Mouse (Mus musculus): ENCODE data around the gene Usp20. TPM values are rescaled to one million over a fixed set of nuclear protein-coding genes. Genes with fewer than 3 reads are reported as not detected.
"Not testable (repeated sequence)": the region's sequence is repeated elsewhere in the genome, so short reads cannot be mapped to it uniquely, and the experiment has no call there.

The Usp20 gene
- 10 to 100 TPM; 11.6 to 13.1 TPM for total RNA-seq (2021)
- long read RNA-seq, experiment 1, full-length matches to known transcripts, result 8 of 17 reads
- long read RNA-seq, experiment 1, partial matches to known transcripts, result 1 of 17 reads
- long read RNA-seq, experiment 1, other reads (novel, unspliced or antisense), result 8 of 17 reads
- long read RNA-seq, experiment 2, full-length matches to known transcripts, result 20 of 32 reads
- long read RNA-seq, experiment 2, partial matches to known transcripts, result 7 of 32 reads
- long read RNA-seq, experiment 2, other reads (novel, unspliced or antisense), result 5 of 32 reads

GRCm38 (mm10) chr2:30981790-30982513 lies at the start of gene Usp20, which contains the start of gene BC005624:
Usp20 (plus strand) TSS chr2:30982279.
BC005624 (minus strand) TSS chr2:30982201.
- peak; percentile 99 for DNase-seq
- intact Hi-C loops (cut with DNase I; ENCODE audit: low total_unique reads), result no loop called here

GRCm38 (mm10) chr2:30933032-30933431 lies 49.0 kb upstream of the Usp20 start:
- intact Hi-C loops (cut with DNase I; ENCODE audit: low total_unique reads), result no loop called here
- DNase-seq, result no peak

GRCm38 (mm10) chr2:30933917-30934450 lies 48.1 kb upstream of the Usp20 start:
- intact Hi-C loops (cut with DNase I; ENCODE audit: low total_unique reads), result loop anchor here (2.0 kb wide), 1 partner anchor 43 kb away; no protein-coding TSS in a partner anchor
- DNase-seq, result peak; percentile 73

GRCm38 (mm10) chr2:30936808-30937207 lies 45.3 kb upstream of the Usp20 start:
- DNase-seq, result no peak
- intact Hi-C loops (cut with DNase I; ENCODE audit: low total_unique reads), result loop anchor here (5.0 kb wide), 1 partner anchor 110 kb away; no protein-coding TSS in a partner anchor

GRCm38 (mm10) chr2:30937731-30938130 lies 44.3 kb upstream of the Usp20 start:
- intact Hi-C loops (cut with DNase I; ENCODE audit: low total_unique reads), result loop anchor here (5.0 kb wide), 1 partner anchor 110 kb away; no protein-coding TSS in a partner anchor
- DNase-seq, result no peak

- intact Hi-C loops (cut with DNase I; ENCODE audit: low total_unique reads), result loop anchor here (5.0 kb wide), 1 partner anchor 111 kb away; no protein-coding TSS in a partner anchor
These were observed 43.5 kb upstream of the Usp20 start for GRCm38 (mm10) chr2:30938574-30938991.

GRCm38 (mm10) chr2:30941586-30941985 lies 40.5 kb upstream of the Usp20 start:
- intact Hi-C loops (cut with DNase I; ENCODE audit: low total_unique reads), result loop anchor here (10.0 kb wide), 1 partner anchor 507 kb away; no protein-coding TSS in a partner anchor
- no peak for DNase-seq

More at GRCm38 (mm10) chr2:30938574-30938991, 43.5 kb upstream of the Usp20 start:
- no peak for DNase-seq

- not testable (repeated sequence) for DNase-seq
- intact Hi-C loops (cut with DNase I; ENCODE audit: low total_unique reads), result loop anchor here (10.0 kb wide), 1 partner anchor 507 kb away; no protein-coding TSS in a partner anchor
These were observed 40.0 kb upstream of the Usp20 start for GRCm38 (mm10) chr2:30942116-30942515.

GRCm38 (mm10) chr2:30942603-30943011 lies 39.5 kb upstream of the Usp20 start:
- peak; percentile 37 for DNase-seq
- intact Hi-C loops (cut with DNase I; ENCODE audit: low total_unique reads), result loop anchor here (10.0 kb wide), 1 partner anchor 508 kb away; no protein-coding TSS in a partner anchor

- intact Hi-C loops (cut with DNase I; ENCODE audit: low total_unique reads), result no loop called here
These were observed 29.6 kb upstream of the Usp20 start for GRCm38 (mm10) chr2:30952457-30952823.

GRCm38 (mm10) chr2:30952824-30953490 lies 29.1 kb upstream of the Usp20 start, which contains the start of gene Tor1b:
Tor1b (plus strand) TSS chr2:30952959.
- intact Hi-C loops (cut with DNase I; ENCODE audit: low total_unique reads), result no loop called here
- DNase-seq, result peak; percentile 85

More at GRCm38 (mm10) chr2:30952457-30952823, 29.6 kb upstream of the Usp20 start:
- no peak for DNase-seq

GRCm38 (mm10) chr2:30954797-30955196 lies 27.3 kb upstream of the Usp20 start:
- DNase-seq, result no peak
- intact Hi-C loops (cut with DNase I; ENCODE audit: low total_unique reads), result no loop called here

- no peak for DNase-seq
- intact Hi-C loops (cut with DNase I; ENCODE audit: low total_unique reads), result no loop called here
These were observed 24.6 kb upstream of the Usp20 start for GRCm38 (mm10) chr2:30957511-30957910.

- no peak for DNase-seq
- intact Hi-C loops (cut with DNase I; ENCODE audit: low total_unique reads), result no loop called here
These were observed 23.4 kb upstream of the Usp20 start for GRCm38 (mm10) chr2:30958726-30959125.

- intact Hi-C loops (cut with DNase I; ENCODE audit: low total_unique reads), result no loop called here
- DNase-seq, result no peak
These were observed 22.2 kb upstream of the Usp20 start for GRCm38 (mm10) chr2:30959856-30960255.

GRCm38 (mm10) chr2:30962570-30963254 lies 19.4 kb upstream of the Usp20 start:
- no peak for DNase-seq
- intact Hi-C loops (cut with DNase I; ENCODE audit: low total_unique reads), result no loop called here

GRCm38 (mm10) chr2:30965627-30966026 lies 16.5 kb upstream of the Usp20 start:
- no peak for DNase-seq
- intact Hi-C loops (cut with DNase I; ENCODE audit: low total_unique reads), result no loop called here

GRCm38 (mm10) chr2:30966826-30967225 lies 15.3 kb upstream of the Usp20 start:
- DNase-seq, result no peak
- intact Hi-C loops (cut with DNase I; ENCODE audit: low total_unique reads), result no loop called here
